Mouse (Mus musculus) lung, embryonic 15.5 days (tissue): ENCODE measurements around the gene Mbd6. TPM values are rescaled to one million over a fixed set of nuclear protein-coding genes. Genes with fewer than 3 reads are reported as not detected.
A peak's percentile ranks its signal among the peaks of the same experiment; 100 is the strongest.

Experiments
- ATAC-seq: fragments of 200-750 bp; cut with Nextera tagmentation; 2 replicates; pipeline ENCODE4 v1.8.0; 2017; ENCODE audit warnings: moderate number of reproducible peaks, borderline replicate concordance; ENCODE audit not compliant: low FRiP score, low TSS enrichment; ENCODE audit errors: extremely low read depth
- H3K27ac ChIP-seq: fragments of 300-500 bp; sonication (generic); 2 replicates; pipeline ENCODE4 v1.5.1; 2015; ENCODE audit warnings: moderate library complexity, mild to moderate bottlenecking, inconsistent platforms
- H3K27me3 ChIP-seq: fragments of 300-500 bp; sonication (generic); 2 replicates; pipeline ENCODE4 v1.6.1; 2015; ENCODE audit warnings: inconsistent platforms
- H3K36me3 ChIP-seq: fragments of 300-500 bp; sonication (generic); 2 replicates; pipeline ENCODE4 v1.6.1; 2015; ENCODE audit warnings: inconsistent platforms
- H3K4me1 ChIP-seq: fragments of 300-500 bp; sonication (generic); 2 replicates; pipeline ENCODE4 v1.6.1; 2015; ENCODE audit warnings: inconsistent platforms
- H3K4me2 ChIP-seq: fragments of 300-500 bp; sonication (generic); 2 replicates; pipeline ENCODE4 v1.6.1; 2015; ENCODE audit warnings: inconsistent platforms, mild to moderate bottlenecking, moderate library complexity
- H3K4me3 ChIP-seq: fragments of 300-500 bp; sonication (generic); 2 replicates; pipeline ENCODE4 v1.5.1; 2015; ENCODE audit warnings: mild to moderate bottlenecking, inconsistent platforms
- H3K9ac ChIP-seq: fragments of 300-500 bp; sonication (generic); 2 replicates; pipeline ENCODE4 v1.6.1; 2015; ENCODE audit warnings: inconsistent platforms
- H3K9me3 ChIP-seq: fragments of 300-500 bp; sonication (generic); 2 replicates; pipeline ENCODE4 v1.6.1; 2016; ENCODE audit warnings: inconsistent platforms
- WGBS: fragments of 180-500 bp; shearing (Covaris S2); methylation state at CpG from one replicate; pipeline ENCODE4 v1.1.7; 2015; 5-methylcytosine and 5-hydroxymethylcytosine counted together
- polyA plus RNA-seq: library from polyadenylated mRNA; unstranded; fragments of >200 nt; fragmentation: Nextera tagmentation; extraction: Ambion mirVana; gene quantifications from 2 replicates; pipeline ENCODE4 v1.2.1, GENCODE M21; 2015

Mbd6 gene
- 13.3 and 18.8 TPM in 2 replicates for polyA plus RNA-seq

DNA sequence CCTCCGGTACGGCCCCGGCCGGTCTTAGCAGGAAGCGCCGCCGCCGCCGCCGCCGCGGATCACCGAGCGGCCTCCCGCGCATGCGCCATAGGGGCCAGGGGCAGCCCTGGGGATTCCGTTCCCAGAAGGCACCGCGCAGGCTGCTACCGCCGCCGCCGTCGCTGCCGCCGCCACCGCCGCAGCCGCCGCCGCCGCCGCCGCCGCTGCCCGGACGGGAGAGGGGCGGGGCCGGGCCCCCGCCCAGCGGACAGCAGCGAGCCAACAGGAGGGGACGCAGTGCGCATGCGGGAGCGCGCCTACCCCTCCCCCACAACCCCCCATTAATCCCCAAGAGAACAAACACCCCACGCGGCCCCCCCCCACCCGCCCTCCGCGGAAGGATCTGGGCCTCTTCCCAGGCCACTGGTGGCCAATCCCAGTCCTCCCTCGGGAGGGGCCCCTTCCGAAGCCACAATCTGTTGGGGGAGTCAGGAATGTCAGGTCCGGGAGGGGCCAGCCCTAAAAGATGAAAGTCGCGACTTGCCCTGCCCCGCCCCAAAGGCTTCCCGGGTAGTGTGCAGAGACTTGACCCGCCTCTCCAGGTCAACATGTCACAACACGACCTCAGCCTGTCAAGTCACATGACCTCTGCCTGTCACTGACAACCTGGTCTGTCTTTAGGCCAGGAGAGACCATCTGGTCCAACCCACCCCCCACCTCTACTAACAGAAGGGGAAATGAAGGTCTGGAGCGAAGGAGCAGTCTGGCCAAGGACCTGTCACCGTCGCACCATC is at the start of gene Mbd6:
Mbd6 (minus strand) TSS at position 219 of the 773 bp plus-strand sequence.
- WGBS = under 1% methylated on average over 44 of the region's 65 CpGs
- H3K9me3 ChIP-seq = no peaks in the 10 kb centered on the region
- H3K36me3 ChIP-seq = peaks cover 42% of the 10 kb centered on the region
- ATAC-seq = peak; percentile 19
- peak within 1 kb of the TSS; percentile 77 for H3K4me2 ChIP-seq
- peaks cover 49% of the 10 kb centered on the region for H3K4me1 ChIP-seq
- peak within 1 kb of the TSS; percentile 100 for H3K27ac ChIP-seq
- H3K4me3 ChIP-seq = peak within 1 kb of the TSS; percentile 76
- no peaks in the 10 kb centered on the region for H3K27me3 ChIP-seq
- peak within 1 kb of the TSS; percentile 80 for H3K9ac ChIP-seq

DNA sequence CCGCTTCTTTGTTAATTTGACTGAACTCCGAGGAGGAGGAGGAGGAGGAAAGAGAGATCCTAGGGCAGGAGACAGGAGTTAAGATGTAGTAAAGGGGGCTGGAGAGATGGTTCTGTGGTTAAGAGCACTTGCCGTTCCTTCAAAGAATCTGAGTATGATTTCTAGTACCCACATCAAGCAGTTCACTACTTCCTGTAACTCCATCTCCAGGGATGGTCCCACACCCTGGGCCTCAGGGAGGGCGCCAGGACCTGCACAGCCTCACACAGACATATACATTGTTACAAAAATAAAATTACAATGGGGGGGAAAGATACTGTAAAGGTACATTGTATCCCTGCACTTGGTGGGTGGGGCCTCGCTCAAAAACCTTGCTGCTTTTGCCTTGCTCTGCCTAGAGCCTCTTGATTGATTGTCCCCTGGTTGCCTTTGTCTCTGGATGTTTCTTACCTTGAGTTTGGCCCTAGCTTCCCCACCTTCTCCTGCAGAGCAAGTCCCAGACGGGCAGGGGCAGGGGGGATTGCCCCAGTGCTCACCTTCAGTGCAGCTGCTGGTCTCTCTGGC is 48.8 kb upstream of the Mbd6 start:
- H3K27me3 ChIP-seq = peaks cover 17% of the 10 kb centered on the region

DNA sequence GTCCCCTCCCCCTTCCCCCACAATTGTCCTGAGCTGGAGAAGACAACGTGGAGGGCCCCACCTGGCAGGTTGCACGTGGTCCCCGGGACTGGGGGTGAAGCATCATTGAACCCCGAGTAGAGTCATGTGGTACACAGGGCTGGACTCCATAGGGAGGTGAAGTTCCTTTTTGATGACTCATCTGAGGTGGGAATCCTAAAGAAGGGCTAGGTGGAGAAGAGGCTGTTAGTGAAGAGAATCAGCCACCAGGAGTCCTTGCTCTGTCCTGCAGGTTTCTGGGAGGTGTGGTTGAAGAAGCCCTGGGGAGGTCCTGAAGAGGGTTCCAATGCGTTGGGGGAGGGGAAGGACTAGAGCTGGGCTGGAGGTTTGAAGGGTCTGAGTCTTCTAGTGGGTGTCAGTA is 48.1 kb upstream of the Mbd6 start:
- Histone ChIP-seq H3K27me3 (peaks cover 22% of the 10 kb centered on the region), H3K4me1 (peaks cover 24% of the 10 kb centered on the region), H3K4me3 (no peak overlapping the region), H3K9me3 (no peaks in the 10 kb centered on the region), H3K36me3 (peaks cover 30% of the 10 kb centered on the region), H3K27ac (no peak overlapping the region), H3K4me2 (no peak overlapping the region), H3K9ac (no peak overlapping the region)
- ATAC-seq = no peak
- 46% methylated on average over 5 of the region's 5 CpGs for WGBS

More for the DNA sequence above, 48.8 kb upstream of the Mbd6 start:
- 70% methylated on average over 6 of the region's 6 CpGs for WGBS
- Histone ChIP-seq H3K36me3 (peaks cover 24% of the 10 kb centered on the region), H3K9ac (no peak overlapping the region), H3K9me3 (no peaks in the 10 kb centered on the region), H3K4me2 (no peak overlapping the region), H3K27ac (no peak overlapping the region), H3K4me3 (no peak overlapping the region), H3K4me1 (peaks cover 26% of the 10 kb centered on the region)
- ATAC-seq = no peak

DNA sequence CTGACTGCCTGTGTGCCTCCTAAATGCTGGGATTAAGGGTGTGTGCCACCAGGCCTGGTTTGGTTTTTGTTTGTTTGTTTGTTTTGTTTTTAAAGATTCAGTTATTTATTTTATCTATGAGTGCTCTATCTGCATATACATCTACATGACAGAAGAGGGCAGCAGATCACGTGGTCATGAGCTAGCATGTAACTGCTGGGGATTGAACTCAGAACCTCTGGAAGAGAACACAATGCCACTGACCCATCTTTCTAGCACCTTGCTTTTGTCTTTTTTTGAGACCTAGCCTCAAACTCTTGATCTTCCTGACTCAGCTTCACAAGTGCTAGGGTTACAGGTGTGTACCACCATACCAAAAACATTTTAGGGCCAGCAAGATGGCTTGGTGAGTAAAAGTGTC is 46.5 kb upstream of the Mbd6 start:
- Histone ChIP-seq H3K4me1 (peaks cover 8% of the 10 kb centered on the region), H3K27ac (no peak overlapping the region), H3K9ac (no peak overlapping the region), H3K4me3 (no peak overlapping the region), H3K27me3 (peaks cover 19% of the 10 kb centered on the region), H3K4me2 (no peak overlapping the region), H3K36me3 (peaks cover 43% of the 10 kb centered on the region), H3K9me3 (no peaks in the 10 kb centered on the region)
- no peak for ATAC-seq
- 55% methylated on average over 1 of the region's 1 CpGs for WGBS

DNA sequence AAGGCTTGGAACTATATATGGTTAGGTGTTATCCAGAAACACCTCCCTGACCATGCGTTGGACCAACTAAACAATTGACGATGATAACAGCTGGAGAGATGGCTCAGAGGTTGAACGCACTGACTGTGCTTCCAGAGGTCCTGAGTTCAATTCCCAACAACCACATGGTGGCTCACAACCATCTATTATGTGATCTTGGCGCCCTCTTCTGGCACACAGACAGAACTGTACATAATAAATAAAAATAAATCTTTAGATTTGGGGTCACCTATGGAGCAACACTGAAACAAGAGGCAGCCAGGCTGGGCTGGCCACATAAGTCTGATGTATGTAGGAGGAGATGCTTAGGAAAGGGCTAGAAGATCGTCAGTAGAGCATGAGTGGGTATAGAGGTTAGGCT is 44.3 kb upstream of the Mbd6 start:
- H3K27ac ChIP-seq = no peak overlapping the region
- H3K9ac ChIP-seq = no peak overlapping the region
- 70% methylated on average over 5 of the region's 5 CpGs for WGBS
- no peak for ATAC-seq
- peaks cover 36% of the 10 kb centered on the region for H3K27me3 ChIP-seq
- no peaks in the 10 kb centered on the region for H3K9me3 ChIP-seq
- peaks cover 43% of the 10 kb centered on the region for H3K36me3 ChIP-seq
- no peaks in the 10 kb centered on the region for H3K4me1 ChIP-seq
- no peak overlapping the region for H3K4me2 ChIP-seq
- H3K4me3 ChIP-seq = no peak overlapping the region

DNA sequence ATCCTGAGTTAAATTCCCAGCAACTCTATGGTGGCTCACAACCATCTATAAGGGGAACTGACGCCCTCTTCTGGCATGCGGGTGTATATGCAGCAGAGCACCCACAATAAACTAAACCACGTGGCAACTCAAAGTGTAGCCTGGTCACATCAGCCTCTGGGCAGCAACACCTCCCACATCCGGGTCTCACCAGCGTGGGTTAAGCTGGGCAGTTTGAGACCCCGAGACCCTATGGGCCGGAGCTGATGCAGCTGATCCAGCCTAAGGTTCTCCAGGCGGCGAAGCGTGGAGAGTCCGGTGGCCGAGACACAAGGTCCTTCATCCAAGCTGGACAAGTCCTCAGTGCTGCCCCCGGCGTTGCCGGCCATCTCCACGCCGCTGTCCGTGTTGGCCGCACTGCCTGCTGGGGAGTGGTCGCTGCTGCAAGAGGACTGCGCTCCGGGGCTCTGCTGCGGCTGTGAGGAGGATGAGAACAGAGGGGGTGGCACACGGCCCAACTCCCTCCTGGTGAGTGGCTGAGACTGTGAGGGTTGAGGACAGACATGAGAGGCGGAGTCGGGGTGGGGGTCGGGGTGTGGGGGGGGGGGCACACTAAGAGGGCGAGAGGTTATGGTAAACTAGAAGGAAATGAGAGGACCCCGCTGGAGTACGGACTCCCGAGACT is 43.5 kb upstream of the Mbd6 start:
- 52% methylated on average over 31 of the region's 31 CpGs for WGBS
- Histone ChIP-seq H3K9ac (no peak overlapping the region), H3K9me3 (no peaks in the 10 kb centered on the region), H3K4me3 (no peak overlapping the region), H3K27ac (no peak overlapping the region), H3K27me3 (peaks cover 44% of the 10 kb centered on the region), H3K4me2 (no peak overlapping the region), H3K4me1 (no peaks in the 10 kb centered on the region), H3K36me3 (peaks cover 43% of the 10 kb centered on the region)
- ATAC-seq = no peak

DNA sequence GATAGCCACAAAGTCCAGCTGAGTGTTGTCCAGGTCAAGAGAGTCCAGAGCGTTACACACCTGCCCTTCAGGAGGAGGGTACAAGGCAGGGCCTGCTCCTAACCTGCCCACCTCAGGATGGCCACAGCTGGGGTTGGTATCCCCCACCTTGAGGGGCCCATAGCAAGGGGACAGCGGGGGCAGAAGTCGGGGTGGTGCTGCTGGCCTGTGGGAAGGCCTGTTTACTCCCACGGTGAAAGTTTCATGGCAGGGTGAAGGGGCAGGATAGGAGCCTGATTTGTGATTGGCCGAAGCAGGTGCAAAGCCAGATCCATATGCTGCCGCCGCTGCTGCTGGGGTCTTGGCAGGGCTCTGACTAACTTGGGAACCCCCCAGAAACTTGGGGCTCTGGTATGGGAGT is 41.4 kb upstream of the Mbd6 start:
- peaks cover 32% of the 10 kb centered on the region for H3K36me3 ChIP-seq
- H3K4me1 ChIP-seq = peaks cover 14% of the 10 kb centered on the region
- no peak for ATAC-seq
- H3K27me3 ChIP-seq = peaks cover 65% of the 10 kb centered on the region
- no peak overlapping the region for H3K4me2 ChIP-seq
- no peak overlapping the region for H3K27ac ChIP-seq
- no peak overlapping the region for H3K4me3 ChIP-seq
- no peaks in the 10 kb centered on the region for H3K9me3 ChIP-seq
- no peak overlapping the region for H3K9ac ChIP-seq
- 79% methylated on average over 7 of the region's 7 CpGs for WGBS

DNA sequence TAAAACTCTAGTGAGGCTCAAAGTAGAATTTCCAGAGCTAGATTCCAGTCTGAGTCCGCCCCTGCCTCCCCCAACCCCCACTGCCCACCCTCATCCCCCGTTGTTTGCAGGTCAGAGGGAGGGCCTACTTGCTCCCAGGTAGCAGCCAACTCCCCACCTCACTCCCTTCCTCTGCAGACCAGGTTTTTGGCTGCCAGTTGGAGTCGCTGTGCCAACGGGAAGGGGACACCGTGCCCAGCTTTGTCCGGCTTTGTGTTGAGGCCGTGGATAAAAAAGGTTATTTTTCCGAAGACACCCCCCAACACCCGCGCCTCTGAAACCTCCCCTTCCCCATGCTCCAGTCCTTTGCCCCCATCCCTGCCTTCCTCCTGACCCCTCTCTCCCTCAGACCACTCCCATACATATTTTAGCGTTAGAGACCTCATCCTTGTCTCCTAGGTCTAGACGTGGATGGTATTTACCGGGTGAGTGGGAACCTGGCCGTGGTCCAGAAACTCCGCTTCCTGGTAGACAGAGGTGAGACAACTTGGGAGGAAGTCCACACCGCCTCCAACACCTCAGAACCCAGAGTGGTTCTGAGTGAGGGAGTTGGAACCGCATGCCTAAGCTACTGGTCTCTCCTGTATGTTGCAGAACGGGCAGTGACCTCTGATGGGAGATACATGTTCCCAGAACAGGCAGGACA is 38.8 kb upstream of the Mbd6 start:
- peaks cover 19% of the 10 kb centered on the region for H3K4me1 ChIP-seq
- H3K27me3 ChIP-seq = peaks cover 82% of the 10 kb centered on the region
- no peaks in the 10 kb centered on the region for H3K9me3 ChIP-seq
- no peak overlapping the region for H3K9ac ChIP-seq
- ATAC-seq = no peak
- no peak overlapping the region for H3K27ac ChIP-seq
- H3K4me2 ChIP-seq = no peak overlapping the region
- H3K4me3 ChIP-seq = 0 out of 2 replicates have a peak overlapping the region, but pooled peaks have one; percentile 0
- H3K36me3 ChIP-seq = peaks cover 19% of the 10 kb centered on the region
- 40% methylated on average over 18 of the region's 18 CpGs for WGBS

DNA sequence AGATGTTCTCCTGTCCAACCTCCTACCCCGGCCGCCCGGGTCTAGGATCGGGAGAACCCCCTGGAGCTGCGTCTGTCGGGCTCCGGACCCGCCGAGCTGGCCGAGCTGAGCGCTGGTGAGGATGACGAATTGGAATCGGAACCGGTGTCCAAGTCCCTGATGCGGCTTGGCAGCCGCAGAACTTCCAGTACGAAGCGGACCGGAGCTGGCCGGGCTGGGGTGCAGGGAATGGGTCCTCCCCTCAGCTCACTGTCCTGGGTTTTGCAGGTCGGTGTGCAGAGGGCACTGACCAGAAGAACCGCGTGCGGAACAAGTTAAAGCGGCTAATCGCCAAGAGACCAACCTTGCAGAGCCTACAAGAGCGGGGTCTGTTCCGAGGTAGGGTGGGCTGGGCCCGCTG is 38.0 kb upstream of the Mbd6 start:
- Histone ChIP-seq H3K9ac (peak overlapping the region; percentile 30; the same call in 1 of the 2 replicates), H3K27ac (no peak overlapping the region), H3K4me3 (peak overlapping the region; percentile 41), H3K27me3 (peaks cover 76% of the 10 kb centered on the region), H3K36me3 (peaks cover 13% of the 10 kb centered on the region), H3K4me2 (peak overlapping the region; percentile 77), H3K9me3 (no peaks in the 10 kb centered on the region), H3K4me1 (peaks cover 19% of the 10 kb centered on the region)
- ATAC-seq = no peak
- WGBS = 6% methylated on average over 29 of the region's 29 CpGs

DNA sequence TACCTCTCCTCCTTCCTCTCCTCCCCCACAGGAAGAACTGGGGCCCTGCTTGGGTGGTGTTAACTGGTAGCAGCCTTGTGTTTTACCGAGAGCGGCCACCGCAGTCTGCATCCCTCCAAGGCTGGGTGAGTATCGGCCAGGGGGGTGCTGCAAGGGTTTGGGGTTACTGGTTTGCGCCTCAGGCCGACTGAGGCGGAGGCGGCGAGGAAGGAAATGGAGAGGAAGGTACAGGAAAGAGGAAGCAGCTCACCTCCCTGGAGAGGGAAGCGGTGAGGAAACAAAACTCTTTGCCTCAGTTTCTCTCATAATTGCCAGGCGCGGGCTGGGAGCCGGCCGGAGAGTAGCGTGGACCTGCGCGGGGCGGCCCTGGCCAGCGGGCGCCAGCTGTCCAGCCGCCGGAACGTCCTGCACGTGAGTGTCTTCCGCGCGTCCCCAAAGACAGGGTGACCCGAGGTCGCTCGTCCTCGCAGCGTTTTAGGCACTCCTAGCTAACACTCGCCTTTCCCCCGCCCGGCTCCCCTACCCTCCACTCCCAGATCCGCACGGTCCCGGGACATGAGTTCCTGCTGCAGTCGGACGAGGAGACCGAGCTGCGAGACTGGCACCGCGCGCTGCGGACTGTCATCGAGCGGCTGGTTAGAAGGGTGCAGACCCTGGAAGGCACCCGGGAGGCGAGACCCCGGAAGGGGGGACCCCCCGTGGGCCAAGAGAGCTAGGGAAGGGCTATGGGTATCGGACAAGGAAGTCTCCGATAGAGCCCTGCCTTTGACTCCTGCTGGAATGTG is 37.4 kb upstream of the Mbd6 start:
- Histone ChIP-seq H3K27me3 (peaks cover 76% of the 10 kb centered on the region), H3K4me2 (peak overlapping the region; percentile 77), H3K27ac (no peak overlapping the region), H3K9me3 (no peaks in the 10 kb centered on the region), H3K36me3 (peaks cover 8% of the 10 kb centered on the region), H3K4me3 (peak overlapping the region; percentile 41), H3K9ac (peak overlapping the region; percentile 30; the same call in 1 of the 2 replicates), H3K4me1 (peaks cover 19% of the 10 kb centered on the region)
- under 1% methylated on average over 49 of the region's 54 CpGs for WGBS
- ATAC-seq = peak; percentile 21; the same call in 1 of the 2 replicates

DNA sequence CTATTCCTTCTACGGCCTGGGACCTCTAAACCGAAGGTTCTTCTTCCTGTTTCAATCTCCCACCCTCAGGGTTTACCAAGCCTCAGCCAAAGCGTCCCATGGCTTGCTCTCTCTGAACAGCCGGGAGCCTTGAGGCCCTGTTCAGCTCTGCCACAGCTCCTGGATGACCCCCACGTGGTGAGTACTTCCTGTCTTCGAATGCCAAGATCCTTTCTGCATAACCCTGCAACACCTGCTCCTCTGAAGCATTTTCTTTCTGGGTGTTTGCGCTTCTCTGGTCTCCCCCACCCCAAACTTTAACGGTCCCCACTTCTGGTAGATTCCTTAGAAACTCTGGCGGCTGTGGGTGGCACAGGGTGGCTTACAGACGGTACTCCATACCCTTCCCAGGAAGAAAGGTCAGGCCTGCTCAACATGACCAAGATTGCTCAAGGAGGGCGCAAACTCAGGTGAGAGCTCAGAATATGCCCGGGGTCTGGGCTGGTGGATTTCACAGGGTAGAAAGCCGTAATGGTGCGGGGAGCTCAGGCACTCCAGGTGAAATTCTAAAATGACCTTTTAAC is 36.7 kb upstream of the Mbd6 start:
- peaks cover 76% of the 10 kb centered on the region for H3K27me3 ChIP-seq
- no peak overlapping the region for H3K9ac ChIP-seq
- 30% methylated on average over 14 of the region's 14 CpGs for WGBS
- H3K9me3 ChIP-seq = no peaks in the 10 kb centered on the region
- H3K27ac ChIP-seq = no peak overlapping the region
- peaks cover 19% of the 10 kb centered on the region for H3K4me1 ChIP-seq
- peaks cover 1% of the 10 kb centered on the region for H3K36me3 ChIP-seq
- H3K4me2 ChIP-seq = peak overlapping the region; percentile 77; the same call in 1 of the 2 replicates
- ATAC-seq = no peak
- H3K4me3 ChIP-seq = peak overlapping the region; percentile 41; the same call in 1 of the 2 replicates
